Mouse (Mus musculus): ENCODE data around the gene Slc7a11. TPM values are rescaled to one million over a fixed set of nuclear protein-coding genes. Genes with fewer than 3 reads are reported as not detected.
A peak's percentile ranks its signal among the peaks of the same experiment; 100 is the strongest.

Slc7a11 gene
- polyA plus RNA-seq, 1 experiment, result 11.3 TPM

- Histone ChIP-seq H3K36me3 (ENCODE audit: control insufficient read depth, insufficient read depth, low read length) (no peaks in the 10 kb centered on the region), H3K4me3 (ENCODE audit: control insufficient read depth, insufficient read depth, low read length) (no peak overlapping the region), H3K4me1 (replicated peaks; ENCODE audit: control insufficient read depth, insufficient read depth, low read length) (peaks cover 12% of the 10 kb centered on the region), H3K27ac (ENCODE audit: control insufficient read depth, insufficient read depth, low read length) (no peak overlapping the region), H3K27me3 (ENCODE audit: control insufficient read depth, insufficient read depth, low read length) (no peaks in the 10 kb centered on the region)
- TF ChIP-seq CTCF (IDR thresholded peaks at IDR 0.05; ENCODE audit: borderline replicate concordance, control insufficient read depth, extremely low read depth, insufficient read depth, low read length, poor library complexity) (no peak), POLR2A (IDR thresholded peaks at IDR 0.05; ENCODE audit: control insufficient read depth, extremely low read depth, insufficient read depth, low read length, poor library complexity) (no peak)
- DNase-seq, result no peak
- 96% methylated on average over 5 of the region's 5 CpGs for WGBS
Measured at GRCm38 (mm10) chr3:50386561-50387221, 56.7 kb downstream of the Slc7a11 start.

GRCm38 (mm10) chr3:50386066-50386465 is 57.3 kb downstream of the Slc7a11 start:
- no peak for DNase-seq
- TF ChIP-seq POLR2A (IDR thresholded peaks at IDR 0.05; ENCODE audit: control insufficient read depth, extremely low read depth, insufficient read depth, low read length, poor library complexity) (no peak), CTCF (IDR thresholded peaks at IDR 0.05; ENCODE audit: borderline replicate concordance, control insufficient read depth, extremely low read depth, insufficient read depth, low read length, poor library complexity) (no peak)
- 96% methylated on average over 6 of the region's 6 CpGs for WGBS
- no peaks in the 10 kb centered on the region for H3K27me3 ChIP-seq (ENCODE audit: control insufficient read depth, insufficient read depth, low read length)
- H3K4me1 ChIP-seq (replicated peaks; ENCODE audit: control insufficient read depth, insufficient read depth, low read length), result peaks cover 12% of the 10 kb centered on the region
- H3K27ac ChIP-seq (ENCODE audit: control insufficient read depth, insufficient read depth, low read length), result no peak overlapping the region
- H3K36me3 ChIP-seq (ENCODE audit: control insufficient read depth, insufficient read depth, low read length), result 0 out of 2 replicates have a peak, but pooled peaks cover under 1% of the 10 kb centered on the region
- no peak overlapping the region for H3K4me3 ChIP-seq (ENCODE audit: control insufficient read depth, insufficient read depth, low read length)

- no peak overlapping the region for H3K4me3 ChIP-seq (ENCODE audit: control insufficient read depth, insufficient read depth, low read length)
- 11% methylated on average over 5 of the region's 5 CpGs for WGBS
- H3K27ac ChIP-seq (ENCODE audit: control insufficient read depth, insufficient read depth, low read length), result no peak overlapping the region
- H3K27me3 ChIP-seq (ENCODE audit: control insufficient read depth, insufficient read depth, low read length), result no peaks in the 10 kb centered on the region
- peaks cover 21% of the 10 kb centered on the region for H3K36me3 ChIP-seq (ENCODE audit: control insufficient read depth, insufficient read depth, low read length)
- DNase-seq, result no peak
- peaks cover 11% of the 10 kb centered on the region for H3K4me1 ChIP-seq (replicated peaks; ENCODE audit: control insufficient read depth, insufficient read depth, low read length)
- TF ChIP-seq POLR2A (IDR thresholded peaks at IDR 0.05; ENCODE audit: control insufficient read depth, extremely low read depth, insufficient read depth, low read length, poor library complexity) (no peak), CTCF (IDR thresholded peaks at IDR 0.05; ENCODE audit: borderline replicate concordance, control insufficient read depth, extremely low read depth, insufficient read depth, low read length, poor library complexity) (no peak)
Measured at GRCm38 (mm10) chr3:50382729-50383128, 60.7 kb downstream of the Slc7a11 start.

GRCm38 (mm10) chr3:50381861-50382693 is 61.3 kb downstream of the Slc7a11 start:
- Histone ChIP-seq H3K27ac (ENCODE audit: control insufficient read depth, insufficient read depth, low read length) (no peak overlapping the region; the same call in 1 of the 2 replicates), H3K36me3 (ENCODE audit: control insufficient read depth, insufficient read depth, low read length) (peaks cover 28% of the 10 kb centered on the region), H3K4me3 (ENCODE audit: control insufficient read depth, insufficient read depth, low read length) (peak overlapping the region; percentile 23; the same call in 1 of the 2 replicates), H3K27me3 (ENCODE audit: control insufficient read depth, insufficient read depth, low read length) (no peaks in the 10 kb centered on the region), H3K4me1 (replicated peaks; ENCODE audit: control insufficient read depth, insufficient read depth, low read length) (peaks cover 9% of the 10 kb centered on the region)
- 28% methylated on average over 22 of the region's 22 CpGs for WGBS
- TF ChIP-seq CTCF (IDR thresholded peaks at IDR 0.05; ENCODE audit: borderline replicate concordance, control insufficient read depth, extremely low read depth, insufficient read depth, low read length, poor library complexity) (no peak), POLR2A (IDR thresholded peaks at IDR 0.05; ENCODE audit: control insufficient read depth, extremely low read depth, insufficient read depth, low read length, poor library complexity) (no peak)
- DNase-seq, result peak; percentile 15

- no peak overlapping the region; the same call in 1 of the 2 replicates for H3K27ac ChIP-seq (ENCODE audit: control insufficient read depth, insufficient read depth, low read length)
- peaks cover 32% of the 10 kb centered on the region for H3K36me3 ChIP-seq (ENCODE audit: control insufficient read depth, insufficient read depth, low read length)
- no peaks in the 10 kb centered on the region for H3K27me3 ChIP-seq (ENCODE audit: control insufficient read depth, insufficient read depth, low read length)
- 0 out of 2 replicates have a peak overlapping the region, but pooled peaks have one; percentile 23 for H3K4me3 ChIP-seq (ENCODE audit: control insufficient read depth, insufficient read depth, low read length)
- peak; percentile 88 for DNase-seq
- WGBS, result 16% methylated on average over 10 of the region's 10 CpGs
- peaks cover 9% of the 10 kb centered on the region for H3K4me1 ChIP-seq (replicated peaks; ENCODE audit: control insufficient read depth, insufficient read depth, low read length)
- TF ChIP-seq CTCF (IDR thresholded peaks at IDR 0.05; ENCODE audit: borderline replicate concordance, control insufficient read depth, extremely low read depth, insufficient read depth, low read length, poor library complexity), result no peak
- no peak for TF ChIP-seq POLR2A (IDR thresholded peaks at IDR 0.05; ENCODE audit: control insufficient read depth, extremely low read depth, insufficient read depth, low read length, poor library complexity)
Measured at GRCm38 (mm10) chr3:50381160-50381860, 62.1 kb downstream of the Slc7a11 start.

- no peak for TF ChIP-seq POLR2A (IDR thresholded peaks at IDR 0.05; ENCODE audit: control insufficient read depth, extremely low read depth, insufficient read depth, low read length, poor library complexity)
- no peak for TF ChIP-seq CTCF (IDR thresholded peaks at IDR 0.05; ENCODE audit: borderline replicate concordance, control insufficient read depth, extremely low read depth, insufficient read depth, low read length, poor library complexity)
- WGBS, result 97% methylated on average over 8 of the region's 8 CpGs
Measured at GRCm38 (mm10) chr3:50379942-50380341, 63.5 kb downstream of the Slc7a11 start.

More at GRCm38 (mm10) chr3:50379942-50380341, 63.5 kb downstream of the Slc7a11 start:
- Histone ChIP-seq H3K36me3 (ENCODE audit: control insufficient read depth, insufficient read depth, low read length) (peaks cover 35% of the 10 kb centered on the region), H3K27ac (ENCODE audit: control insufficient read depth, insufficient read depth, low read length) (no peak overlapping the region), H3K4me1 (replicated peaks; ENCODE audit: control insufficient read depth, insufficient read depth, low read length) (peaks cover 9% of the 10 kb centered on the region), H3K4me3 (ENCODE audit: control insufficient read depth, insufficient read depth, low read length) (no peak overlapping the region), H3K27me3 (ENCODE audit: control insufficient read depth, insufficient read depth, low read length) (no peaks in the 10 kb centered on the region)
- no peak for DNase-seq

Measured in thymus, adult 2 months (tissue).